Mouse (Mus musculus): ENCODE measurements around the gene Ngef.
"Not testable (repeated sequence)": the region's sequence is repeated elsewhere in the genome, so short reads cannot be mapped to it uniquely, and the experiment has no call there.

Gene Ngef

DNA sequence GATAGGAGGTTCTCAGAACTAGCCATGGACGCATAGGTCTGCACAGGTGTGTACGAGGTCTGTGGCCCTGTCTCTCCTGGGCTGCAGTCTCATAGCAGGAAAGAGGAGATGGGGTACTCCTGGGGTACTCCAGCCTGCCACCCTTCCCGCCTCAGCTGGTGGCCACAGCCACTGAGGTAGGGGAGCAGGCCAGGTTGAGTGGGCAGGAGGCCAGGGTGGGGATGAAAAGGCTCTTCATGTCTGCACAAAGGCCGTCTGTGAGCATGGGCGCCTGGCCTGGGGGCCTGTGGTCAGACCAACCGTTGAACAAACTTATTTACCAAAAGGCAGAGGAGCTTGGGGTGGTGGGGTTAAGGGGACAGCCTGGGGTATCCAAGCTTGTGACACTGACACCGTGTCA, 101.8 kb downstream of the Ngef start:
- no peak for DNase-seq

DNA sequence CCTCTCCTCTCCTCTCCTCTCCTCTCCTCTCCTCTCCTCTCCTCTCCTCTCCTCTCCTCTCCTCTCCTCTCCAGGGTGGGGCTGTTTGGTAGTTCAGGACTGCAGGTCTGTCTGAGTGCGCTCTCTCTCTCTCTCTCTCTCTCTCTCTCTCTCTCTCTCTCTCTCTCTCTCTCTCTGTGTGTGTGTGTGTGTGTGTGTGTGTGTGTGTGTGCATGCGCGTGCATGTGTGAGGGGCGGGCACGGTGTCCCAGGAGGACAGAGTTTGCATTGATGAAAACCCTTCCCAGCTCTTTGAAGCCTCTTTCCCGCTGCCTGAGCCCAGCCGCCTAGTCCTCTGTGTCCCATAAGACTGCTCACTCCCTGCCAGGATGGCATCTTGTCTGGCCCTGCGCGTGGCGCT, 103.7 kb downstream of the Ngef start, which contains the start of gene Snorc:
Snorc (plus strand) TSS at position 301 of the 400 bp plus-strand sequence.
- not testable (repeated sequence) for DNase-seq

DNA sequence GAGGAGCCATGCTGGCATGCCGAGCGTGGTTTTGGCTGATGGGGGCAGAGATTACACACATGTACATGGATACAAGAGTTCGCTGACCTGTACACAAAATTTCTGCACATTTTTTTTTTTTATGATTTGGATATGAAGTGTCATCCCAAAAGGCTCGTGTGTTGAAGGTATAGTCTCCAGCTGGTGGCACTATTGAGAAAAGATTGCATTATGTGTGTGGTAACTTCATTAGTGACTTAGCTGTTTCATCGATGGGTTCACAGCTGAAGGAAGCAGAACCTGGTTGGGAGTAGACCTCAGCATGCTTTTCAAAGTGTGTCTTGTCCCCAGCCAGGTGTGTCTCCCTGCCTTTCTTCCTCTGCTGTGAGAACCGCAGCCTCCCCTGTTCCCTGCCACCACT, 105.3 kb downstream of the Ngef start:
- DNase-seq: no peak

DNA sequence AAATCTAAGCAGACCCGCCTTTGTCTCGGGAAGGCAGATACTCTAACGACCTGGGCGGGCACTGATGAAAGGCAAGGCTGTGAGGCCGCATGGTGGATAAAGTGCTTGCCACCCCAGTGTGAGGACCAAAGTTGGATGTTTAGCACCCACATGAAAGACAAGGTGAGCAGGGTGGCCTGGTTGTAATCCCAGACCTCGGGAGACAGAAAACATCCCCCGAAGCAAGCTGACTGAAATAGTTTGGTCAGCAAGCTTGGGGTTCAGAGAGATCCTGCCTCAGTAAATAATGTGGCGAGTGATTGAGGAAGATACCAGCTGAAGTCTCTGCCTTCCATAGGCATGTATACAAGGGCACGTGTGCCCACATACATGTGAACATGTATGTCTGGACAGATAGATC, 106.2 kb downstream of the Ngef start:
- DNase-seq: no peak

DNA sequence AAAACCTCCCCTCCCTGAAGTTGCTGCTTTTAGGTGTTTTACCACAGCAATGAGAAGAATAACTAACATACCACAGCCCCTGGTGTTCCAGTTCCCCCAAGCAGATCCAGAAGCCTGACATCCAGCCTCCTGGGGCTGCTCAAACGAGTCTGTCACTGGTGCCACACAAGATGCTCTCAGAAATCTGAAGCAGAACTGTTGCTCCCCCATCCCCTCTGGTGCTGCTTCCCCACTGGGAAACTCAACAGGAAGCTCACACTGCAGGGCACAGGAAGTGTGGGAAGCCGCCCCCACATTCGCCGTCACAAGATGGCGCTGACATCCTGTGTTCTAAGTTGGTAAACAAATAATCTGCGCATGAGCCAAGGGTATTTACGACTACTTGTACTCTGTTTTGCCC, 113.8 kb downstream of the Ngef start:
- not testable (repeated sequence) for DNase-seq

DNA sequence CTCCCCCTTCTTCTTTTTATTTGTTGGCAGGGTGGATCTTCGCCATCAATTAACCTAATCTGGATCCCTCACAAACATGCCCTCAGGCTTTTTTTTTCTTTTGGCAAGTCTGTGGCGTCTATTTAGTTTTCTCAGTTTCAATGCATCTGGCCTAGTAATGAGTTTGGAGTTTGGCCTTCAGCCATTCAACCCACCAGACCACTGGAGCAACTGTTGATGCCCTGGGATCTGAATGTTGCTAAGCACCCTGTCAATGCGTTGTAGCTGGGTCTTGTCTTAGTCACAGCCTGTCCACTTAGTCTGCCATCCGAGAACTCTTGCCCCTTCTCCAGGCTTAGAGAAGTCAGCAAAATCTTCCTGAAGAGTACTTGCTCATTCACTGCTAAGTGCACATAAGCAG, 115.6 kb downstream of the Ngef start:
- DNase-seq: no peak

DNA sequence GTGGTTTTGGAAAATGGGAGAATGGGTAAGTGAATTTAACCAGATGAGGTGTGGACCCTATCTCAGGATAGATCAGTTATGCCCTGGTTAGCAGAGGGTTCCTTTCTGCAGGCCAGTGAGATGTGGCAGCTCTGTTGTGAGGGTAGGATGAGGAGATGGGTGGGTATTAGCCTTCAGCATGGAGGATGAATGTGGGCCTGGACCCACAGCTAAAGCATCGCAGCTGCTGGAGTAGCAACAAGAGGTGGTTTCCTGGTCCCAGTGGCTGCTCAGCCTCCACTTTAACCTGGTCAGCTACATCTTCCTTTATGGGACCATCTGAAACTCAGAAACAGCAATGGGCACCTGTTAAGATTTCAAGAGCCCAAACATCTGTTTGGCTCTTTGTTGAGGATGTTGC, 117.2 kb downstream of the Ngef start:
- no peak for DNase-seq

DNA sequence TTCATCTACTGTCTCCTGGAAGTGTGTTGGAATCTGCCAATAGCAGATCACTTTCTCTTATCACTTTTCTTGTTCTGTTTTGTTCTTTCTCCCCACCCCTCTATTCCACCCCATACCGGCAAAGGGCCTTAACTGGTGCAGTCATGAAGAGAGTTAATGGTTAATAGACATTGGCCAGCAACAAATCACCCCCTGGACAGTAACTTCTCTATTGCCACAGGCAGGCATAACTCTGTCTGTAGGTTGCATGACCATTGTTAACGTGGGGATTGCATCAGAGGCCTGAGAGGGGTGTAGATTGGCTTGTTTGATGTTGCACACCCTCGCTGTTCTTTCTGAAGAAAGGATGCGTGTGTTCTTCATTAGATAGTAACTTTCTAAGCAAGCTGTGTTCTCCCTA, 124.2 kb downstream of the Ngef start:
- DNase-seq: no peak

DNA sequence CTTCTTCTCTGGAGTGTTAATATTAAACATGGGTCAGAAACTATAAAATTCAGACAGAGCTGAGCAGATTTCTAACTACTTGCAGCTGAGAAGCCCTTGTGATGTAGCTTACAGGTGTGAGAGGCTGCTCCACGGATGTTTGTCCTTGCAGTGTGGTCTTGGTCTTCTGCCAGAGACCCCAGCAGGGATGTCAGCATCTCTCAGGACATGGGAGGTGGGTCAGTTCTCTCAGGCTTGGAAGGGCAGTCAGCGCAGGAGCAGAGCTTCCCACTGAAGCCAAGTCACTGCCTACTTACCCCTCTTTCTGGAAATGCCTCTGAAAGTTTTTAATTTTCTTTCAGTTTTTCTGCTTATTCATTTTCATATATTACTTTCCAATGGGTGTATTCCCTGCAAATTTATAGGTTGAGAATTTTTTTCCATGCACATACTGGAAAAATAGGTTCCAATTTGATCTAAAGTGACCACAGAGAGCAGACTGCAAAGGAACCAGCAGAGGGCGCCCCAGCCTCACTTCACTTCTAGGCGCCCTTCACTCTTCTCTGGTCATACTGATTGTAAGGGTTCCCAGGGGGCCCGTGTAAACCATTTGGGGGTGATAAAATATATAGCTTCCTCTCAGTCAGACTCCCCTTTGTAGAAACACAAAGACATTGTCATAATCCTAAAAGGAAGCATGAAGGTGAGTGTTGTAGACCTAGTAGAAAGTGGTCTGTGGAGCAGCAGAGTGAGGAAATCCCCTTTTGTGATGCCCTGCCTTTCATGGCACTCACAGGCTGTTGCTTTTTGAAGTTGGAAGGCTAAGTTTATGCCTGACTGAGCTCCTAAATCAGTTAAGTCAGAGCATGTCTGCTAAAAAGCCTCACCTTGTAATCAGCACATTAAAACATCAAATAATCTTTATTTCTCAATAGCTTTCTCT, 126.2 kb downstream of the Ngef start:
- peak; percentile 63 to 79 for DNase-seq

DNA sequence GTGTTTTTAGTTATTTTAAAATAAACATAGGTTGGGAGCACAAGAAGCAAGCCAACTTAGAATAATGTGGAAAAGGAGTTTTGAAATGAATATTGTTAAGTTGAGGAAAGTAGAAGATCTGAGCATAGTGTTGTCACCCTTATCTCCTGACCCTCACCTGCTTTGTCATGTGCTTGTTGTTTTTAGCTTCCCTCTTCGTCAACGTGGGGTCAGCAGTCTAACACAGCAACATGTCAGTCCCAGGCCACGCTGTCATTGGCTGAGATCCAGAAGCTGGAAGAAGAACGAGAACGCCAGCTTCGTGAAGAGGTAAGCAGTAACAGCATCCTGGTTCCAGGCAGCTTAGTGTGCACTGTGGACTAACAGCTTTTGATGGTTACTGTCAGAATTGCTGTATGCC, 137.1 kb downstream of the Ngef start:
- DNase-seq: no peak

DNA sequence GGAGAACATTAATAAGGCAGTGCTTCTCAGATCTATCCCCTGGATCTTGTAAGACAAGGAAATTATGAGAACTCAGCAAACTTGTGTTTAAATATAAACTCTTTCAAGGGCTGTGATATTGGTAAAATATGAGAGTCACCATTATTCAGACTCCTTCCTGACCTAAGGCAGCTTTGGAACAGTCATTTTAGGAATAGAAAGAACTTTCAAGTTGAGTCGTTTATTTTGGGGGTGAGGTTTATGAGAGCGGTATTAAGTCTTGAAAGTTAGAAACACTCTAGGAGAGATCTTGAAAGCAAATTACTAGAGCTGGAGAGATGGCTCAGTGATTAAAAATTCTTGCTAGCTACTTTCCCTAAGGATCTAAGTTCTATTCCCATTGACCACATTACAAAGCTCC, 138.5 kb downstream of the Ngef start:
- no peak for DNase-seq

Data from cerebellum, adult 18-20 months (tissue).